Mouse (Mus musculus): Measurements from ENCODE around the gene Snx27.

DNA sequence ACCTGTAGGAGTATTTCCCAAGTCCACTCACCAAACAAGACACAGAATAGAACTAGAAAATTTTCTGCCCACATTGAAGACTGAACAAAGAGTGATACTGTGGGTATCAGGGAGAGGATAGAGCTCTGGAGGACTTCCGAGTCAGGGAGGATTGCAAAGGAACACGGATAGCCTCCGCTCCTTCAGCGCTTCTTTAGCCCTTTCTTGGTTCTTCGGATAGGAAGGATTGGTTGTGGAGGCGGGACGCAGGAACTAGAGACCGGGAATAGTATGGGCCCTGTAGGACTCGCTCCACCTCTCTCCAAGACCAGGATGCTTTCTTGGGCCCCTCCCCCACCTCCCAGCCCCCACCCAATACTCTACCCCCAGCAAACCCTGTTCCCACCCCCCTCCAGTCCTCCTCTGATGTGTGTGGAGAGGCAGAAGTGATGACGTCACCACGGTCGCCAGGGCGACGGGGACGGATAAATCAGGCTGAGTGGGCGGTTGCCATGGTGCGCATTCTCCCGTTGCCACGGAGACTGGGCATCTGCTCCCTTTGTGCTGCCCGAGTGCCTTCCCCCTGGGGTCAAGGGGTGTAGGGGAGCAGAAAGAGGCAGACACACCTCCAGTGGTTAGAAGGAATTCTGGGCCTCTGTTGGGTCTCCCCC lies 98.6 kb downstream of the Snx27 start:
- TF ChIP-seq ZKSCAN1 (IDR thresholded peaks at IDR 0.05; ENCODE audit: low read depth, low read length) (no peak), TBP (IDR thresholded peaks at IDR 0.05; ENCODE audit: low read depth, low read length) (no peak), BHLHE40 (IDR thresholded peaks at IDR 0.05; ENCODE audit: borderline replicate concordance, low read depth, low read length) (no peak), MXI1 (IDR thresholded peaks at IDR 0.05; ENCODE audit: low read depth, low read length) (no peak), HCFC1 (IDR thresholded peaks at IDR 0.05; ENCODE audit: low read depth, low read length) (no peak), CHD2 (IDR thresholded peaks at IDR 0.05; ENCODE audit: low read length) (no peak), CTCF (IDR thresholded peaks at IDR 0.05 in 2 of 3, conservative IDR thresholded peaks at IDR 0.05 in 1 of 3; ENCODE audit: control insufficient read depth in 1 of 3, insufficient read depth in 1 of 3, low read depth in 2 of 3, low read length in 3 of 3, poor library complexity in 1 of 3, severe bottlenecking in 1 of 3) (no peak), NELFE (IDR thresholded peaks at IDR 0.05; ENCODE audit: low read depth, low read length) (no peak), MYC (IDR thresholded peaks at IDR 0.05; ENCODE audit: low read depth, low read length) (no peak), POLR2AphosphoS5 (IDR thresholded peaks at IDR 0.05; ENCODE audit: borderline replicate concordance, low read depth, low read length) (no peak), TCF12 (IDR thresholded peaks at IDR 0.05; ENCODE audit: low read depth, low read length) (no peak), SIN3A (IDR thresholded peaks at IDR 0.05; ENCODE audit: low read length) (no peak)

Data from MEL (cell line).